Mouse (Mus musculus) liver, embryonic 14.5 days (tissue): Measurements from ENCODE around the gene Lyrm7. TPM values are rescaled to one million over a fixed set of nuclear protein-coding genes. Genes with fewer than 3 reads are reported as not detected.
"Not testable (repeated sequence)": the region's sequence is repeated elsewhere in the genome, so short reads cannot be mapped to it uniquely, and the experiment has no call there.

Source experiments
- ATAC-seq: fragments of 200-750 bp; cut with Nextera tagmentation; 2 replicates; pipeline ENCODE4 v1.8.0; 2017; ENCODE audit warnings: moderate number of reproducible peaks, mild to moderate bottlenecking, moderate library complexity; ENCODE audit not compliant: insufficient read depth
- DNase-seq, 3 experiments: peaks; one replicate each; pipeline ENCODE4 v3.0.0-alpha.2; 2012 to 2013; ENCODE audit warnings: low read depth in 3 of 3, low spot score in 3 of 3
- H3K27ac ChIP-seq: fragments of 300-500 bp; sonication (generic); 2 replicates; pipeline ENCODE4 v1.5.1; 2014; ENCODE audit warnings: moderate library complexity, mild to moderate bottlenecking, control low read depth, inconsistent platforms
- H3K27me3 ChIP-seq: fragments of 300-500 bp; sonication (generic); 2 replicates; pipeline ENCODE4 v1.6.1; 2014; ENCODE audit warnings: mild to moderate bottlenecking, low read length, moderate library complexity; ENCODE audit not compliant: control insufficient read depth, insufficient read depth
- H3K36me3 ChIP-seq: fragments of 300-500 bp; sonication (generic); replicated peaks from 2 replicates; pipeline ENCODE4 v1.6.1; 2014; ENCODE audit warnings: low read depth; ENCODE audit not compliant: control insufficient read depth, insufficient read depth
- H3K4me1 ChIP-seq, 2 experiments: fragments of 200-500 bp in 1 of 2; fragments of 300-500 bp in 1 of 2; sonication (generic) in 1 of 2; replicated peaks; 2 replicates each; pipeline ENCODE4 v1.6.1; 2012 to 2014; ENCODE audit warnings: antibody characterized with exemption in 1 of 2, inconsistent platforms in 1 of 2, low read length in 1 of 2; ENCODE audit not compliant: control insufficient read depth in 2 of 2, insufficient read depth in 2 of 2
- H3K4me2 ChIP-seq: fragments of 300-500 bp; sonication (generic); 2 replicates; pipeline ENCODE4 v1.6.1; 2014; ENCODE audit warnings: low read depth, mild to moderate bottlenecking, control low read depth, moderate library complexity
- H3K4me3 ChIP-seq, 2 experiments: fragments of 200-500 bp in 1 of 2; fragments of 300-500 bp in 1 of 2; sonication (generic) in 1 of 2; 2 replicates each; pipeline ENCODE4 v1.5.1; 2012 to 2014; ENCODE audit warnings: low read depth in 2 of 2, low read length in 2 of 2, mild to moderate bottlenecking in 2 of 2, control low read depth in 1 of 2, inconsistent platforms in 1 of 2, moderate library complexity in 1 of 2; ENCODE audit not compliant: insufficient read depth in 1 of 2
- H3K9ac ChIP-seq: fragments of 300-500 bp; sonication (generic); replicated peaks from 2 replicates; pipeline ENCODE4 v1.6.1; 2014; ENCODE audit warnings: mild to moderate bottlenecking, control low read depth, moderate library complexity
- H3K9me3 ChIP-seq: fragments of 300-500 bp; sonication (generic); 2 replicates; pipeline ENCODE4 v1.6.1; 2016; ENCODE audit warnings: low read length, mixed read lengths; ENCODE audit not compliant: control insufficient read depth
- CTCF ChIP-seq: IDR thresholded peaks from 2 replicates; pipeline ENCODE4 v1.5.1; 2016; ENCODE audit warnings: antibody characterized with exemption, low read depth, control low read depth
- EP300 ChIP-seq: IDR thresholded peaks from 2 replicates; pipeline ENCODE4 v1.6.1; 2016; ENCODE audit warnings: antibody characterized with exemption, low read depth
- WGBS: fragments of 180-500 bp; shearing (Covaris S2); extraction: QIAGEN DNeasy Blood & Tissue Kit; methylation state at CpG from one replicate; pipeline ENCODE4 v1.1.7; 2014; ENCODE audit not compliant: insufficient replicate concordance; 5-methylcytosine and 5-hydroxymethylcytosine counted together
- polyA plus RNA-seq, 2 experiments: library from polyadenylated mRNA; depleted of rRNA in 1 of 2; stranded (reverse) in 1 of 2; unstranded in 1 of 2; fragments of >200 nt; fragmentation: Nextera tagmentation in 1 of 2; extraction: Ambion mirVana in 1 of 2; gene quantifications; 2 replicates each; pipeline versions ENCODE4 v1.2.1 to v1.2.3; 2012 to 2014

Lyrm7 gene
- polyA plus RNA-seq, 2 experiments: 2.0 to 5.4 TPM

GRCm38 (mm10) chr11:54902333-54903323 lies 41.9 kb upstream of the Lyrm7 start, which contains the start of gene Gpx3:
Gene Gpx3 (plus strand): TSS chr11:54902453.
- DNase-seq: no peak
- no peaks in the 10 kb centered on the region for H3K9me3 ChIP-seq
- H3K36me3 ChIP-seq: no peaks in the 10 kb centered on the region
- H3K4me3 ChIP-seq: peak within 1 kb of the TSS; percentile 44 to 47
- TF ChIP-seq EP300 (no peak), CTCF (no peak)
- peak within 1 kb of the TSS; percentile 60 for H3K4me2 ChIP-seq
- no peak within 1 kb of the TSS for H3K9ac ChIP-seq
- WGBS: 12% methylated on average over 45 of the region's 45 CpGs
- no peak within 1 kb of the TSS for H3K27ac ChIP-seq
- peaks cover 0 to 11% of the 10 kb centered on the region in 2 experiments; a peak in 3 of 4 replicates for H3K4me1 ChIP-seq
- H3K27me3 ChIP-seq: no peaks in the 10 kb centered on the region; the same call in 1 of the 2 replicates
- ATAC-seq: peak; percentile 50; the same call in 1 of the 2 replicates

- no peak for ATAC-seq
- 53% methylated on average over 4 of the region's 4 CpGs for WGBS
- H3K4me1 ChIP-seq: peaks cover 0 to 7% of the 10 kb centered on the region in 2 experiments; a peak in 3 of 4 replicates
- DNase-seq: no peak
- no peaks in the 10 kb centered on the region for H3K36me3 ChIP-seq
- no peak overlapping the region for H3K27ac ChIP-seq
- TF ChIP-seq EP300: no peak
- H3K9ac ChIP-seq: no peak overlapping the region
- no peak overlapping the region for H3K4me3 ChIP-seq
- no peaks in the 10 kb centered on the region for H3K9me3 ChIP-seq
- no peaks in the 10 kb centered on the region; the same call in 1 of the 2 replicates for H3K27me3 ChIP-seq
- H3K4me2 ChIP-seq: no peak overlapping the region
These were observed 38.9 kb upstream of the Lyrm7 start for GRCm38 (mm10) chr11:54899657-54900056.

- TF ChIP-seq CTCF (no peak), EP300 (no peak)
- Histone ChIP-seq H3K9ac (no peak overlapping the region), H3K27ac (no peak overlapping the region), H3K36me3 (no peaks in the 10 kb centered on the region), H3K4me1 (peaks cover 0 to 3% of the 10 kb centered on the region in 2 experiments; a peak in 3 of 4 replicates), H3K4me3 (no peak overlapping the region), H3K27me3 (no peaks in the 10 kb centered on the region), H3K4me2 (no peak overlapping the region), H3K9me3 (no peaks in the 10 kb centered on the region)
- ATAC-seq (no peak), DNase-seq (no peak)
- WGBS: 73% methylated on average over 5 of the region's 5 CpGs
These were observed 36.8 kb upstream of the Lyrm7 start for GRCm38 (mm10) chr11:54897470-54897869.

- DNase-seq, H3K27ac ChIP-seq, H3K4me3 ChIP-seq, ATAC-seq, H3K4me1 ChIP-seq, H3K36me3 ChIP-seq, H3K27me3 ChIP-seq, H3K4me2 ChIP-seq, H3K9ac ChIP-seq, H3K9me3 ChIP-seq: not testable (repeated sequence)
- WGBS: 68% methylated on average over 3 of the region's 3 CpGs
These were observed 35.9 kb upstream of the Lyrm7 start for GRCm38 (mm10) chr11:54896646-54897045.

GRCm38 (mm10) chr11:54894589-54894988 lies 33.9 kb upstream of the Lyrm7 start:
- Histone ChIP-seq H3K9ac (no peak overlapping the region), H3K27ac (no peak overlapping the region), H3K36me3 (no peaks in the 10 kb centered on the region), H3K9me3 (no peaks in the 10 kb centered on the region), H3K4me2 (no peak overlapping the region), H3K4me3 (no peak overlapping the region), H3K4me1 (no peaks in the 10 kb centered on the region; a peak in 1 of 4 replicates), H3K27me3 (no peaks in the 10 kb centered on the region)
- TF ChIP-seq EP300: no peak
- no peak for TF ChIP-seq CTCF
- no peak for DNase-seq
- no peak for ATAC-seq
- WGBS: 77% methylated on average over 9 of the region's 9 CpGs
